Mouse (Mus musculus): ENCODE data around the gene Ecel1. TPM values are rescaled to one million over a fixed set of nuclear protein-coding genes. Genes with fewer than 3 reads are reported as not detected.

Gene Ecel1
- polyA plus RNA-seq, 1 experiment = 0.22 TPM

- no peak overlapping the region for H3K4me3 ChIP-seq (ENCODE audit: low read depth, low read length)
- peak overlapping the region; percentile 98 for H3K27ac ChIP-seq (ENCODE audit: insufficient read depth, low read depth, low read length)
- no peaks in the 10 kb centered on the region for H3K27me3 ChIP-seq (ENCODE audit: control insufficient read depth, insufficient read depth, low read length)
- peaks cover 29% of the 10 kb centered on the region for H3K4me1 ChIP-seq (ENCODE audit: control insufficient read depth, insufficient read depth, insufficient read length, low read length)
- WGBS = 34% methylated on average over 3 of the region's 3 CpGs
- TF ChIP-seq CTCF (IDR thresholded peaks at IDR 0.05; ENCODE audit: extremely low read depth, insufficient read length, insufficient replicate concordance, low read depth, low read length) = no peak
- TF ChIP-seq POLR2A (IDR thresholded peaks at IDR 0.05; ENCODE audit: low read depth, low read length) = no peak
- peaks cover 22% of the 10 kb centered on the region for H3K36me3 ChIP-seq (ENCODE audit: control insufficient read depth, insufficient read depth, low read length)
Measured at GRCm38 (mm10) chr1:87102114-87102513, 54.2 kb downstream of the Ecel1 start.

DNA sequence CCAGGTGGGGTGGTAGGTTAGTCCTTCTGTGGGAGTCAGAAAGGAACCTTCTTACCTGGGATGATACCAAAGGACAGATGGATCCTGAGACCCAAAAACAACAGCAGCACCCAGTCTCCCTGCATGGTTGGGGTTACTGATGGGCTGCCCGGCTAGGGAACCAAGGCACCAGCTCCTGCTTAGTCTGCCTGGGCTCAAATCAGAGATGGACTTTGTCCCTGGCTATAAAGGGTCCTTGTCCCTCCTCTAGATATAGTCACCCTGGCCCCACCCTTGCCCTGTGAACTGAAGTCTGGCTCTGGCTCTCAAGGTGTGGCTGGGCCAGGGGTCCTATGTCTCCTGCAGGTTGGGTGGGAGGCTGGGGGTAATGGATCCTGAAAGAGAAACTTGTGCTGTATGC, 54.9 kb downstream of the Ecel1 start, which contains the start of gene Alpi:
Alpi (minus strand) TSS at position 196 of the 400 bp plus-strand sequence.
- 33% methylated on average over 1 of the region's 1 CpGs for WGBS
- Histone ChIP-seq H3K36me3 (ENCODE audit: control insufficient read depth, insufficient read depth, low read length) (peaks cover 22% of the 10 kb centered on the region), H3K27me3 (ENCODE audit: control insufficient read depth, insufficient read depth, low read length) (no peaks in the 10 kb centered on the region), H3K27ac (ENCODE audit: insufficient read depth, low read depth, low read length) (peak within 1 kb of the TSS; percentile 98), H3K4me3 (ENCODE audit: low read depth, low read length) (peak within 1 kb of the TSS; percentile 67), H3K4me1 (ENCODE audit: control insufficient read depth, insufficient read depth, insufficient read length, low read length) (peaks cover 25% of the 10 kb centered on the region)
- TF ChIP-seq POLR2A (IDR thresholded peaks at IDR 0.05; ENCODE audit: low read depth, low read length) (peak; percentile 82), CTCF (IDR thresholded peaks at IDR 0.05; ENCODE audit: extremely low read depth, insufficient read length, insufficient replicate concordance, low read depth, low read length) (no peak)

DNA sequence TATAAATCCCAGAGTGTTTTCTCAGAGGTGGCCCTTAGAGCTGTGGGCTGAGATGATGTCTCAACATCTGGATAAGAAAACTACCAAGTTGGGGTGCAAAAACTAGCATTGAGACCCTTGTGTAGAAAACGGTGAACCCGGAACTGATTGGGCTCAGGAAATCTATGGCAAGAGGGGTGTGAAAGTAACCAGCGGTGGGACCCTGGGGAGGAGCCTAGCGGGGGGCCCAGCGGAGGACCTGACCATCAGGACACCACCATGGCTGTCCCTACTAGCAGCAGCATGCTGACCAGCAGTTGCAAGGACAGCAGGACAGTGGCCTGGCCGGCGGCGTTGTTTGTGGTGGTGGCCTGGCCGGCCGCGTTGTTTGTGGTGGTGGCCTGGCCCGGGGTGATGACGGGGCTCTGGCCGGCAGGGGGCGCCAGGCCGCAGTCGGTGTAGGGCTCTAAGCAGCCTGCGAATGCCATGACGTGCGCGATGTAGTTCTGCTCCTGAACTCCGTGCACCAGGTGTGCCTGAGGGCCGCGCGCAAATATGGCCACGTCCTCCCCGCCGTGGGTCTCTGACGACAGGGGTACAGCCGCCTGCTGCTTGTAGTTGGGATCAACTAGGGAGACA, 57.9 kb downstream of the Ecel1 start:
- peaks cover 19% of the 10 kb centered on the region for H3K4me1 ChIP-seq (ENCODE audit: control insufficient read depth, insufficient read depth, insufficient read length, low read length)
- peak overlapping the region; percentile 54 for H3K4me3 ChIP-seq (ENCODE audit: low read depth, low read length)
- TF ChIP-seq CTCF (IDR thresholded peaks at IDR 0.05; ENCODE audit: extremely low read depth, insufficient read length, insufficient replicate concordance, low read depth, low read length) = peak; percentile 58
- TF ChIP-seq POLR2A (IDR thresholded peaks at IDR 0.05; ENCODE audit: low read depth, low read length) = no peak
- H3K27ac ChIP-seq (ENCODE audit: insufficient read depth, low read depth, low read length) = no peak overlapping the region; the same call in 1 of the 2 replicates
- 19% methylated on average over 30 of the region's 30 CpGs for WGBS
- H3K27me3 ChIP-seq (ENCODE audit: control insufficient read depth, insufficient read depth, low read length) = no peaks in the 10 kb centered on the region
- peaks cover 22% of the 10 kb centered on the region for H3K36me3 ChIP-seq (ENCODE audit: control insufficient read depth, insufficient read depth, low read length)

Other genes starting within 250 kb of the Ecel1 start
- 1.9 and 7.3 TPM in 2 replicates for gene Alppl2, start 66.6 kb downstream of the Ecel1 start, polyA plus RNA-seq (2012; rRNA removed)
- gene Alpi, start 54.9 kb downstream of the Ecel1 start, polyA plus RNA-seq (2012; rRNA removed) = 2,031 and 4,686 TPM in 2 replicates
- 13.5 and 5,678 TPM in 2 replicates for gene Akp3, start 31.5 kb downstream of the Ecel1 start, polyA plus RNA-seq (2012; rRNA removed)
- gene Prss56, start 26.8 kb upstream of the Ecel1 start, polyA plus RNA-seq (2012; rRNA removed) = not detected in 2 replicates
- 0.05 and 0.33 TPM in 2 replicates for gene Chrnd, start 34.1 kb upstream of the Ecel1 start, polyA plus RNA-seq (2012; rRNA removed)
- gene Chrng, start 48.1 kb upstream of the Ecel1 start, polyA plus RNA-seq (2012; rRNA removed) = not detected in 2 replicates
- gene Eif4e2, start 57.4 kb upstream of the Ecel1 start, polyA plus RNA-seq (2012; rRNA removed) = 11.3 and 16.5 TPM in 2 replicates
- 1.1 and 1.5 TPM in 2 replicates for gene Efhd1, start 107.8 kb upstream of the Ecel1 start, polyA plus RNA-seq (2012; rRNA removed)
- 10.8 and 26.0 TPM in 2 replicates for gene Gigyf2, start 170.5 kb upstream of the Ecel1 start, polyA plus RNA-seq (2012; rRNA removed)
- gene Kcnj13, start 238.2 kb upstream of the Ecel1 start, polyA plus RNA-seq (2012; rRNA removed) = 0.09 and 7.4 TPM in 2 replicates